Mouse (Mus musculus) B cell, adult 62 days (primary cell): ENCODE measurements around the gene Olfr1329. TPM values are rescaled to one million over a fixed set of nuclear protein-coding genes. Genes with fewer than 3 reads are reported as not detected.

Experiments
- total RNA-seq: library from RNA; stranded (reverse); gene quantifications from 4 replicates; pipeline ENCODE4 v1.2.4, GENCODE M21; 2023

Olfr1329 gene
- not detected in 4 replicates for total RNA-seq

GRCm38 (mm10) chr4:118917365-118917764 is at the start of gene Olfr1329:
Gene Olfr1329, minus strand, starts transcription at chr4:118917465.

DNA sequence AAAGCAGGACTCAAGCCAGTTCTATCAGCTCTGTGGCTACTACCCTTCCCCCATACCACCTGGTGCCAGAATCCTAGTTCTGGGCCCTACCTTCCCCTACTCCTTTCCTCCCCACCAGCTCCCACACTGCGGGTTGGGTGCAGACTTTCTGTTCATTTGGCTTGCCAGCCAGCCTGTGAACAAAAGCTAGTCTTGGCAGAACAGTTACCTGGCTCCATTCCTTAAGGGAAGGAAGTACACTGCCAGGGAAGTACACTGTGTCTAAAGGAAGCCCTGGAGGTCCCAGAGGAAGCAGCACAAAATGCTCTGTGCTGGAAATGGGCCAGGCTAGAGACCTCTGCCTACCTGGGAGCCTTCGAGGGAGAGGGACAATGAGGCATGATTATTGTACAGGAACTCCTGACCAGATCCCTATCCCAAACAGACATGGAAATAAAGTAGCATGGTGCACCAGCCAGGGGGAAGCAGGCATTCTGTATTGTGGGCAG is 43.9 kb upstream of the Olfr1329 start, which contains the start of gene Lao1:
Gene Lao1, plus strand, starts transcription at position 438 of the 488 bp plus-strand sequence.

DNA sequence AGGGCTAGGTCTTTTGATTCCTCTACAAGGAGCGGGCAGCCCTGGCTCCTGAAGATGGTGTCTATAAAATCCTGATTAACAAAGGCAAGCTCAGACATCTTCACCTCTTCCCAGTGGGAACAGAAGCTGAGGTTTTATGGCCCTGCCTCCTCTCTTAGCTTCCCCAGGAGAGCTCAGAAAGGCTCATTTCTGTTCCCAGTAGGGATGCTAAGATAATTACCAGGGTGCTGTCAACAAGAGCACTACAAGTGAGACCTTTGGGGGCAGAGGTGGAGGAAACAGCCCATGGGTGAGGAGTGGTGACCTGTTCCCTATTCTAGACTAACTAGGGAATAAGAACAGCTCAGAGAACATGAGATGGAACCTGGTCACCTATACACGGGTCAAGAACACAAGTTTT is 21.2 kb upstream of the Olfr1329 start, which contains the start of gene Olfr1328:
Gene Olfr1328, minus strand, starts transcription at position 101 of the 400 bp plus-strand sequence.

DNA sequence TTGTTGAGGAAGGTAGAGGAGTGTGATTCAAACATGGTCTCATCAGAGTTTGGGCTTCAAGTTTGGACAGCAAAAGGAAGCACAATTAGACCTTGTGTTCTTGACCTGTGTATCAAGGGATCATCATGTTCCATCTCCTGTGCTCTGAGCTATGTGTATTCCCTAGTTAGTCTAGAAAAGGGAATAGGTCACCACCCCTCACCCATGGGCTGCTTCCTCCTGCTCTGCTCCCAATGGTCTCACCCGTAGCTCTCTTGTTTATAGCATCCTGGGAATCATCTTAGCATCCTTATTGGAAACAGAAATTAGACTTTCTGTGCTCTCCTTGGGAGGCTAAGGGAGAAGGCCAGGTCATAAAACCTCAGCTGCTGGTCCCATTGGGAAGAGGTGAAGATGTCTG is 29.0 kb downstream of the Olfr1329 start, which contains the start of gene Olfr1330:
Gene Olfr1330, plus strand, starts transcription at position 301 of the 400 bp plus-strand sequence.

Other genes with a start within 250 kb of the Olfr1329 start
- not detected in 4 replicates for gene Olfr1342, start 224.7 kb downstream of the Olfr1329 start, total RNA-seq
- gene Olfr1341, start 213.9 kb downstream of the Olfr1329 start, total RNA-seq = not detected in 4 replicates
- not detected in 4 replicates for gene Olfr1340, start 197.3 kb downstream of the Olfr1329 start, total RNA-seq
- not detected in 4 replicates for gene Olfr1339, start 185.3 kb downstream of the Olfr1329 start, total RNA-seq
- gene Olfr1338, start 158.7 kb downstream of the Olfr1329 start, total RNA-seq = not detected in 4 replicates
- gene Olfr1337, start 134.9 kb downstream of the Olfr1329 start, total RNA-seq = not detected in 4 replicates
- gene Olfr1335, start 107.5 kb downstream of the Olfr1329 start, total RNA-seq = not detected in 4 replicates
- not detected in 4 replicates for gene Olfr1333, start 81.2 kb downstream of the Olfr1329 start, total RNA-seq
- not detected in 4 replicates for gene Olfr1331, start 52.8 kb downstream of the Olfr1329 start, total RNA-seq
- not detected in 4 replicates for gene Olfr1330, start 28.9 kb downstream of the Olfr1329 start, total RNA-seq
- gene Olfr1328, start 21.1 kb upstream of the Olfr1329 start, total RNA-seq = not detected in 4 replicates
- gene Lao1, start 44.1 kb upstream of the Olfr1329 start, total RNA-seq = not detected in 4 replicates
- gene Slc2a1, start 191.2 kb upstream of the Olfr1329 start, total RNA-seq = 49.4 to 60.1 TPM (median 57.4 TPM) in 4 replicates